Mouse (Mus musculus) testis, adult 2 months (tissue): Measurements from ENCODE around the gene Prkce.

Experiments
- CTCF ChIP-seq: fragments of 200-500 bp; IDR thresholded peaks from 2 replicates; pipeline ENCODE4 v1.5.1; 2012; ENCODE audit warnings: low read depth, mild to moderate bottlenecking, inconsistent platforms, low read length, moderate library complexity; ENCODE audit not compliant: control insufficient read depth, insufficient read depth, insufficient replicate concordance
- POLR2A ChIP-seq: fragments of 200-500 bp; IDR thresholded peaks from 2 replicates; pipeline ENCODE4 v1.6.1; 2012; ENCODE audit warnings: low read depth, mild to moderate bottlenecking, inconsistent platforms, low read length, moderate library complexity; ENCODE audit not compliant: control insufficient read depth

GRCm38 (mm10) chr17:86254285-86254684, 86.7 kb downstream of the Prkce start:
- TF ChIP-seq POLR2A, result no peak
- no peak for TF ChIP-seq CTCF
